Mouse (Mus musculus): Measurements from ENCODE around the gene Pex3.
A peak's percentile ranks its signal among the peaks of the same experiment; 100 is the strongest.

Pex3 gene

GRCm38 (mm10) chr10:13552646-13553497 is at the start of gene Pex3, which contains the start of gene Adat2:
TSS of gene Pex3 (minus strand) at chr10:13553142.
TSS of gene Adat2 (plus strand) at chr10:13552894.
- peak; percentile 85 to 91 for DNase-seq (ENCODE audit: low spot score in 2 of 2)

GRCm38 (mm10) chr10:13600926-13601325 is 48.0 kb upstream of the Pex3 start:
- no peak for DNase-seq (ENCODE audit: low spot score in 2 of 2)

GRCm38 (mm10) chr10:13597491-13597890 is 44.5 kb upstream of the Pex3 start:
- DNase-seq (ENCODE audit: low spot score in 2 of 2): no peak

GRCm38 (mm10) chr10:13596866-13597265 is 43.9 kb upstream of the Pex3 start:
- no peak for DNase-seq (ENCODE audit: low spot score in 2 of 2)

GRCm38 (mm10) chr10:13596073-13596472 is 43.1 kb upstream of the Pex3 start:
- DNase-seq (ENCODE audit: low spot score in 2 of 2): no peak

- no peak for DNase-seq (ENCODE audit: low spot score in 2 of 2)
Observed at GRCm38 (mm10) chr10:13593529-13593928, 40.6 kb upstream of the Pex3 start.

GRCm38 (mm10) chr10:13592196-13592595 is 39.3 kb upstream of the Pex3 start:
- no peak for DNase-seq (ENCODE audit: low spot score in 2 of 2)

GRCm38 (mm10) chr10:13587914-13588313 is 35.0 kb upstream of the Pex3 start:
- no peak for DNase-seq (ENCODE audit: low spot score in 2 of 2)

- DNase-seq (ENCODE audit: low spot score in 2 of 2): no peak
Observed at GRCm38 (mm10) chr10:13577123-13577522, 24.2 kb upstream of the Pex3 start.

GRCm38 (mm10) chr10:13572410-13572809 is 19.5 kb upstream of the Pex3 start:
- DNase-seq (ENCODE audit: low spot score in 2 of 2): no peak

GRCm38 (mm10) chr10:13572003-13572402 is 19.1 kb upstream of the Pex3 start:
- no peak for DNase-seq (ENCODE audit: low spot score in 2 of 2)

GRCm38 (mm10) chr10:13570697-13571538 is 18.0 kb upstream of the Pex3 start:
- DNase-seq (ENCODE audit: low spot score in 2 of 2): no peak

- DNase-seq (ENCODE audit: low spot score in 2 of 2): no peak
Observed at GRCm38 (mm10) chr10:13569818-13570217, 16.9 kb upstream of the Pex3 start.

GRCm38 (mm10) chr10:13566393-13566792 is 13.5 kb upstream of the Pex3 start:
- no peak for DNase-seq (ENCODE audit: low spot score in 2 of 2)

GRCm38 (mm10) chr10:13565080-13565448 is 12.1 kb upstream of the Pex3 start:
- no peak for DNase-seq (ENCODE audit: low spot score in 2 of 2)

- peak; percentile 37 to 71 for DNase-seq (ENCODE audit: low spot score in 2 of 2)
Observed at GRCm38 (mm10) chr10:13564364-13565079, 11.6 kb upstream of the Pex3 start.

- no peak for DNase-seq (ENCODE audit: low spot score in 2 of 2)
Observed at GRCm38 (mm10) chr10:13560014-13560674, 7.2 kb upstream of the Pex3 start.

- DNase-seq (ENCODE audit: low spot score in 2 of 2): no peak
Observed at GRCm38 (mm10) chr10:13554316-13554715, 1.4 kb upstream of the Pex3 start.

- no peak for DNase-seq (ENCODE audit: low spot score in 2 of 2)
Observed at GRCm38 (mm10) chr10:13553498-13553985, 600 bp upstream of the Pex3 start.

- DNase-seq (ENCODE audit: low spot score in 2 of 2): no peak
Observed at GRCm38 (mm10) chr10:13541721-13542120, 11.2 kb downstream of the Pex3 start.

- DNase-seq (ENCODE audit: low spot score in 2 of 2): no peak
Observed at GRCm38 (mm10) chr10:13539769-13540333, 13.1 kb downstream of the Pex3 start.

All from urinary bladder, postnatal 4 days (tissue).